Mouse (Mus musculus): ENCODE measurements around the gene Ahctf1. TPM values are rescaled to one million over a fixed set of nuclear protein-coding genes. Genes with fewer than 3 reads are reported as not detected.

Ahctf1 gene
- total and polyA plus RNA-seq, 3 experiments = 56.9 to 489 (median 70.8) TPM

DNA sequence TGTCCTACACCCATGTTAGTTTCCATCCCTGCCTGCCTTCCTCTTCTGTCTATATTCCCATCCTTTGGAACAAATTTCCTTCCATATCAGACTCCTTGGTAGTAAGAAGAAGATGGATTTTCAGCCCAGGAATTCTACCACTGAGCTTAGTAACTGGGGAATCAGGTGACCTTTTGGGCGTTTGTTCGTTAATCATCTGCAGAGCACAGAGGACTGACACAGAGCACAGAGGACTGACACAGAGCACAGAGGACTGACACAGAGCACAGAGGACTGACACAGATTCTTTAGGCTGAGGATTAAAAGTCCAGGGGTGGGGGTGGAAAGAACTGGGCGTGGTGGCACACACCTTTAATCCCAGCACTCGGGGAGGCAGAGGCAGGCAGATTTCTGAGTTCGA lies 2.3 kb upstream of the Ahctf1 start:
- TF ChIP-seq GATA1 (IDR thresholded peaks at IDR 0.05; ENCODE audit: low read depth, low read length) (no peak), ZMIZ1 (IDR thresholded peaks at IDR 0.05; ENCODE audit: low read depth, low read length) (no peak), SMC3 (IDR thresholded peaks at IDR 0.05; ENCODE audit: low read depth, low read length) (no peak), CHD2 (IDR thresholded peaks at IDR 0.05; ENCODE audit: low read length) (no peak), GABPA (IDR thresholded peaks at IDR 0.05; ENCODE audit: low read depth, low read length) (no peak), ELF1 (IDR thresholded peaks at IDR 0.05; ENCODE audit: low read depth, low read length) (no peak), JUND (IDR thresholded peaks at IDR 0.05; ENCODE audit: low read depth, low read length) (no peak), USF1 (IDR thresholded peaks at IDR 0.05; ENCODE audit: low read depth, low read length) (no peak), BHLHE40 (IDR thresholded peaks at IDR 0.05; ENCODE audit: borderline replicate concordance, low read depth, low read length) (no peak), MYB (IDR thresholded peaks at IDR 0.05; ENCODE audit: low read depth, low read length) (no peak), MXI1 (IDR thresholded peaks at IDR 0.05; ENCODE audit: low read depth, low read length) (no peak), MYC (IDR thresholded peaks at IDR 0.05; ENCODE audit: low read depth, low read length) (no peak), SIN3A (IDR thresholded peaks at IDR 0.05; ENCODE audit: low read length) (no peak), POLR2AphosphoS5 (IDR thresholded peaks at IDR 0.05; ENCODE audit: borderline replicate concordance, low read depth, low read length) (no peak), POLR2A (IDR thresholded peaks at IDR 0.05; ENCODE audit: control insufficient read depth in 1 of 2, insufficient read depth in 1 of 2, low read depth in 1 of 2, low read length in 2 of 2, poor library complexity in 1 of 2) (no peak), ZKSCAN1 (IDR thresholded peaks at IDR 0.05; ENCODE audit: low read depth, low read length) (no peak), CTCF (IDR thresholded peaks at IDR 0.05 in 2 of 3, conservative IDR thresholded peaks at IDR 0.05 in 1 of 3; ENCODE audit: control insufficient read depth in 1 of 3, insufficient read depth in 1 of 3, low read depth in 2 of 3, low read length in 3 of 3, poor library complexity in 1 of 3, severe bottlenecking in 1 of 3) (no peak), ZC3H11A (IDR thresholded peaks at IDR 0.05; ENCODE audit: low read depth, low read length) (no peak)
- Histone ChIP-seq H3K9me3 (replicated peaks; ENCODE audit: insufficient read depth, low read length) (no peaks in the 10 kb centered on the region), H3K27me3 (ENCODE audit: control insufficient read depth in 1 of 2, insufficient read depth in 2 of 2, low read length in 2 of 2) (no peaks in the 10 kb centered on the region), H3K9ac (ENCODE audit: control insufficient read depth, low read depth, low read length, poor library complexity, severe bottlenecking) (no peak overlapping the region), H3K4me1 (ENCODE audit: control insufficient read depth in 1 of 2, insufficient read depth in 2 of 2, low read length in 2 of 2) (peaks cover 17 to 44% of the 10 kb centered on the region in 2 experiments), H3K4me3 (ENCODE audit: control insufficient read depth in 1 of 2, insufficient read depth in 1 of 2, low read depth in 2 of 2, low read length in 2 of 2) (no peak overlapping the region), H3K36me3 (ENCODE audit: control insufficient read depth in 1 of 2, insufficient read depth in 2 of 2, low read length in 2 of 2) (peaks cover 0 to 45% of the 10 kb centered on the region in 2 experiments; a peak in 2 of 4 replicates), H3K27ac (ENCODE audit: control insufficient read depth, low read depth, low read length) (no peak overlapping the region), H3K79me2 (ENCODE audit: control insufficient read depth, insufficient read depth, low read length, poor library complexity) (peaks cover 25% of the 10 kb centered on the region)
- no peak for DNase-seq (ENCODE audit: low read depth, low spot score)

- Histone ChIP-seq H3K9ac (ENCODE audit: control insufficient read depth, low read depth, low read length, poor library complexity, severe bottlenecking) (peak overlapping the region; percentile 68), H3K36me3 (ENCODE audit: control insufficient read depth in 1 of 2, insufficient read depth in 2 of 2, low read length in 2 of 2) (peaks cover under 1 to 56% of the 10 kb centered on the region in 2 experiments; a peak in 3 of 4 replicates), H3K4me1 (ENCODE audit: control insufficient read depth in 1 of 2, insufficient read depth in 2 of 2, low read length in 2 of 2) (peaks cover 17 to 47% of the 10 kb centered on the region in 2 experiments), H3K27ac (ENCODE audit: control insufficient read depth, low read depth, low read length) (peak overlapping the region; percentile 97), H3K79me2 (ENCODE audit: control insufficient read depth, insufficient read depth, low read length, poor library complexity) (peaks cover 37% of the 10 kb centered on the region), H3K4me3 (ENCODE audit: control insufficient read depth in 1 of 2, insufficient read depth in 1 of 2, low read depth in 2 of 2, low read length in 2 of 2) (peak overlapping the region; percentile 42 to 96), H3K9me3 (replicated peaks; ENCODE audit: insufficient read depth, low read length) (no peaks in the 10 kb centered on the region), H3K27me3 (ENCODE audit: control insufficient read depth in 1 of 2, insufficient read depth in 2 of 2, low read length in 2 of 2) (no peaks in the 10 kb centered on the region)
- peak; percentile 56 for DNase-seq (ENCODE audit: low read depth, low spot score)
- 0 out of 2 replicates have a peak, but pooled peaks have one; percentile 13 for TF ChIP-seq HCFC1 (IDR thresholded peaks at IDR 0.05; ENCODE audit: low read depth, low read length)
- TF ChIP-seq MAZ (IDR thresholded peaks at IDR 0.05; ENCODE audit: low read depth, low read length) = 0 out of 2 replicates have a peak, but pooled peaks have one; percentile 58
- TF ChIP-seq BHLHE40 (IDR thresholded peaks at IDR 0.05; ENCODE audit: borderline replicate concordance, low read depth, low read length) = no peak
- peak; percentile 80 for TF ChIP-seq ZNF384 (IDR thresholded peaks at IDR 0.05; ENCODE audit: low read depth, low read length)
- TF ChIP-seq MAX (IDR thresholded peaks at IDR 0.05; ENCODE audit: low read length) = peak; percentile 73
- TF ChIP-seq ELF1 (IDR thresholded peaks at IDR 0.05; ENCODE audit: low read depth, low read length) = no peak
- no peak for TF ChIP-seq UBTF (IDR thresholded peaks at IDR 0.05; ENCODE audit: borderline replicate concordance, insufficient read depth, low read depth, low read length)
- peak; percentile 46 for TF ChIP-seq TAL1 (IDR thresholded peaks at IDR 0.05; ENCODE audit: low read length)
- no peak for TF ChIP-seq POLR2AphosphoS5 (IDR thresholded peaks at IDR 0.05; ENCODE audit: borderline replicate concordance, low read depth, low read length)
- no peak for TF ChIP-seq USF2 (IDR thresholded peaks at IDR 0.05; ENCODE audit: borderline replicate concordance in 1 of 2, insufficient read depth in 1 of 2, low read depth in 1 of 2, low read length in 2 of 2)
- TF ChIP-seq USF1 (IDR thresholded peaks at IDR 0.05; ENCODE audit: low read depth, low read length) = no peak
- TF ChIP-seq GATA1 (IDR thresholded peaks at IDR 0.05; ENCODE audit: low read depth, low read length) = peak; percentile 39; the same call in 1 of the 2 replicates
- no peak for TF ChIP-seq TBP (IDR thresholded peaks at IDR 0.05; ENCODE audit: low read depth, low read length)
- TF ChIP-seq TCF12 (IDR thresholded peaks at IDR 0.05; ENCODE audit: low read depth, low read length) = peak; percentile 17; the same call in 1 of the 2 replicates
- TF ChIP-seq EP300 (IDR thresholded peaks at IDR 0.05; ENCODE audit: low read depth in 1 of 2, low read length in 2 of 2) = peak; percentile 25 to 30; a peak in 3 of 4 replicates
- 0 out of 2 replicates have a peak, but pooled peaks have one; percentile 3 for TF ChIP-seq RCOR1 (IDR thresholded peaks at IDR 0.05; ENCODE audit: low read depth, low read length)
- TF ChIP-seq JUND (IDR thresholded peaks at IDR 0.05; ENCODE audit: low read depth, low read length) = no peak
Observed at GRCm38 (mm10) chr1:179804140-179804881, 831 bp upstream of the Ahctf1 start.

Measured in MEL (cell line).